Mouse (Mus musculus) CH12.LX (cell line): ENCODE measurements at regions not wholly inside any gene's neighbourhood (a gene's known extent, or its start where the extent isn't known, plus 50 kb on each side); places are given as distances from the start of the nearest gene placed in this dataset.

ENCODE experiments used
- CHD1 ChIP-seq: IDR thresholded peaks from 2 replicates; pipeline ENCODE4 v1.6.1; 2012; ENCODE audit warnings: low read depth, low read length, improper control_type of control experiment, inconsistent platforms
- CHD2 ChIP-seq: IDR thresholded peaks from 2 replicates; pipeline ENCODE4 v1.6.1; 2011; ENCODE audit warnings: low read length, improper control_type of control experiment
- CTCF ChIP-seq, 2 experiments: IDR thresholded peaks in 1 of 2; conservative IDR thresholded peaks in 1 of 2; 2 replicates each; pipeline ENCODE4 v1.5.1; 2011 to 2012; ENCODE audit warnings: low read depth in 2 of 2, low read length in 2 of 2, improper control_type of control experiment in 1 of 2, inconsistent platforms in 1 of 2, mild to moderate bottlenecking in 1 of 2, moderate library complexity in 1 of 2
- HCFC1 ChIP-seq: IDR thresholded peaks from 2 replicates; pipeline ENCODE4 v1.6.1; 2012; ENCODE audit warnings: low read depth, mild to moderate bottlenecking, inconsistent platforms, low read length, improper control_type of control experiment
- JUND ChIP-seq: conservative IDR thresholded peaks from 2 replicates; pipeline ENCODE4 v1.6.1; 2011; ENCODE audit warnings: low read depth, low read length, improper control_type of control experiment
- MYC ChIP-seq: IDR thresholded peaks from 2 replicates; pipeline ENCODE4 v1.6.1; 2011; ENCODE audit warnings: low read depth, mild to moderate bottlenecking, improper control_type of control experiment, low read length
- NELFE ChIP-seq: IDR thresholded peaks from 2 replicates; pipeline ENCODE4 v1.6.1; 2011; ENCODE audit warnings: low read depth, low read length, improper control_type of control experiment
- NRF1 ChIP-seq: IDR thresholded peaks from 2 replicates; pipeline ENCODE4 v1.6.1; 2014; ENCODE audit warnings: low read depth, mild to moderate bottlenecking, inconsistent platforms, low read length, improper control_type of control experiment, moderate library complexity
- POLR2A ChIP-seq: IDR thresholded peaks from 2 replicates; pipeline ENCODE4 v1.6.1; 2011; ENCODE audit warnings: low read depth, mild to moderate bottlenecking, improper control_type of control experiment, low read length
- POLR2AphosphoS2 ChIP-seq: IDR thresholded peaks from 2 replicates; pipeline ENCODE4 v1.6.1; 2011; ENCODE audit warnings: low read depth, low read length, improper control_type of control experiment
- RAD21 ChIP-seq: IDR thresholded peaks from 2 replicates; pipeline ENCODE4 v1.6.1; 2011; ENCODE audit warnings: low read depth, mild to moderate bottlenecking, low read length, improper control_type of control experiment, moderate library complexity
- USF1 ChIP-seq: IDR thresholded peaks from 2 replicates; pipeline ENCODE4 v1.6.1; 2014; ENCODE audit warnings: low read depth, mild to moderate bottlenecking, inconsistent platforms, low read length, improper control_type of control experiment
- ZKSCAN1 ChIP-seq: IDR thresholded peaks from 2 replicates; pipeline ENCODE4 v1.6.1; 2012; ENCODE audit warnings: low read depth, inconsistent platforms, low read length, improper control_type of control experiment, borderline replicate concordance

GRCm38 (mm10) chr17:76081780-76082179, 530.0 kb upstream of the Fam98a start:
- TF ChIP-seq MYC, result no peak
- TF ChIP-seq CTCF (conservative IDR thresholded peaks at IDR 0.05 in 1 of 2, IDR thresholded peaks at IDR 0.05 in 1 of 2; ENCODE audit: low read depth in 2 of 2, low read length in 2 of 2), result no peak
- no peak for TF ChIP-seq ZKSCAN1
- TF ChIP-seq RAD21, result no peak
- TF ChIP-seq CHD2, result no peak
- TF ChIP-seq POLR2AphosphoS2, result no peak
- no peak for TF ChIP-seq CHD1
- no peak for TF ChIP-seq NELFE
- TF ChIP-seq POLR2A, result no peak
- TF ChIP-seq HCFC1, result no peak
- no peak for TF ChIP-seq NRF1
- TF ChIP-seq USF1, result no peak
- TF ChIP-seq JUND, result no peak
